Mouse (Mus musculus) CH12.LX (cell line): ENCODE data around the gene St8sia1.
A peak's percentile ranks its signal among the peaks of the same experiment; 100 is the strongest.

Source experiments
- CTCF ChIP-seq, 2 experiments: IDR thresholded peaks in 1 of 2; conservative IDR thresholded peaks in 1 of 2; 2 replicates each; pipeline ENCODE4 v1.5.1; 2011 to 2012; ENCODE audit warnings: low read depth in 2 of 2, low read length in 2 of 2, improper control_type of control experiment in 1 of 2, inconsistent platforms in 1 of 2, mild to moderate bottlenecking in 1 of 2, moderate library complexity in 1 of 2
- EP300 ChIP-seq: IDR thresholded peaks from 2 replicates; pipeline ENCODE4 v1.6.1; 2011; ENCODE audit warnings: low read length, improper control_type of control experiment
- ETS1 ChIP-seq: conservative IDR thresholded peaks from 2 replicates; pipeline ENCODE4 v1.6.1; 2012; ENCODE audit warnings: low read depth, mild to moderate bottlenecking, inconsistent platforms, low read length, improper control_type of control experiment, moderate library complexity
- HCFC1 ChIP-seq: IDR thresholded peaks from 2 replicates; pipeline ENCODE4 v1.6.1; 2012; ENCODE audit warnings: low read depth, mild to moderate bottlenecking, inconsistent platforms, low read length, improper control_type of control experiment
- IRF4 ChIP-seq: IDR thresholded peaks from 2 replicates; pipeline ENCODE4 v1.6.1; 2014; ENCODE audit warnings: low read depth, mild to moderate bottlenecking, inconsistent platforms, low read length, improper control_type of control experiment
- POLR2A ChIP-seq: IDR thresholded peaks from 2 replicates; pipeline ENCODE4 v1.6.1; 2011; ENCODE audit warnings: low read depth, mild to moderate bottlenecking, improper control_type of control experiment, low read length
- RAD21 ChIP-seq: IDR thresholded peaks from 2 replicates; pipeline ENCODE4 v1.6.1; 2011; ENCODE audit warnings: low read depth, mild to moderate bottlenecking, low read length, improper control_type of control experiment, moderate library complexity
- TBP ChIP-seq: conservative IDR thresholded peaks from 2 replicates; pipeline ENCODE4 v1.6.1; 2011; ENCODE audit warnings: low read depth, low read length, improper control_type of control experiment
- UBTF ChIP-seq: IDR thresholded peaks from 2 replicates; pipeline ENCODE4 v1.6.1; 2012; ENCODE audit warnings: low read depth, mild to moderate bottlenecking, inconsistent platforms, low read length, improper control_type of control experiment, moderate library complexity
- USF2 ChIP-seq: conservative IDR thresholded peaks from 2 replicates; pipeline ENCODE4 v1.6.1; 2011; ENCODE audit warnings: low read depth, low read length, improper control_type of control experiment
- ZNF384 ChIP-seq: IDR thresholded peaks from 2 replicates; pipeline ENCODE4 v1.6.1; 2012; ENCODE audit warnings: low read depth, low read length, improper control_type of control experiment, inconsistent platforms

DNA sequence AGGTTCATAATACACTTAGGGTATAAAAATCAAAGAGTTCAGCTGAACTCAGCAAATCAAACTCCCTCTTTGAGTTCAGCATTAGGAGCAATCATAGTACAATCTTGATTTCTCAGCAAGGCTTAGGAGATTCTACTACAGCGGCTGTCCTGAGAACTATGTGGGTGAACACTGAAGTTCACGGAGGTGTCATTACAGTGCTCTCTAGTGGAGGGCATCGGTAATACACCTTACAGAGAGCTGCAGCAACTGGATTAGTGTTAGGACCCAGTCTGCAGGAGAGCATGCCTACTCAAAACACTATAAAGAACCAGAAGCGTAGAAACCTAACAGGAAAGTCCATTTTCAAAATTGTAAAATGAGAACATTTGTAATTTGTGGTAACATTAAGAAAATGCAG lies 178.9 kb downstream of the St8sia1 start:
- TF ChIP-seq TBP (no peak), IRF4 (no peak), USF2 (no peak), HCFC1 (no peak), CTCF (conservative IDR thresholded peaks at IDR 0.05 in 1 of 2, IDR thresholded peaks at IDR 0.05 in 1 of 2; ENCODE audit: low read depth in 2 of 2, low read length in 2 of 2) (peak; percentile 83 to 87), RAD21 (peak; percentile 76), POLR2A (no peak), ETS1 (no peak), ZNF384 (no peak), EP300 (no peak), UBTF (no peak)
